Mouse (Mus musculus): ENCODE results near the gene Ppp1r12b.

Gene Ppp1r12b

GRCm38 (mm10) chr1:134725276-134725675 lies 230.5 kb downstream of the Ppp1r12b start:
- DNase-seq (ENCODE audit: low read depth, low spot score), result peak; percentile 18

- DNase-seq (ENCODE audit: low read depth, low spot score), result no peak
Measured at GRCm38 (mm10) chr1:134722891-134723290, 232.9 kb downstream of the Ppp1r12b start.

- DNase-seq (ENCODE audit: low read depth, low spot score), result no peak
Measured at GRCm38 (mm10) chr1:134721486-134721885, 234.3 kb downstream of the Ppp1r12b start.

- no peak for DNase-seq (ENCODE audit: low read depth, low spot score)
Measured at GRCm38 (mm10) chr1:134719718-134720304, 235.9 kb downstream of the Ppp1r12b start.

- no peak for DNase-seq (ENCODE audit: low read depth, low spot score)
Measured at GRCm38 (mm10) chr1:134715092-134715491, 240.7 kb downstream of the Ppp1r12b start.

- no peak for DNase-seq (ENCODE audit: low read depth, low spot score)
Measured at GRCm38 (mm10) chr1:134714166-134714565, 241.6 kb downstream of the Ppp1r12b start.

GRCm38 (mm10) chr1:134713421-134713969 lies 242.2 kb downstream of the Ppp1r12b start:
- no peak for DNase-seq (ENCODE audit: low read depth, low spot score)

DNA sequence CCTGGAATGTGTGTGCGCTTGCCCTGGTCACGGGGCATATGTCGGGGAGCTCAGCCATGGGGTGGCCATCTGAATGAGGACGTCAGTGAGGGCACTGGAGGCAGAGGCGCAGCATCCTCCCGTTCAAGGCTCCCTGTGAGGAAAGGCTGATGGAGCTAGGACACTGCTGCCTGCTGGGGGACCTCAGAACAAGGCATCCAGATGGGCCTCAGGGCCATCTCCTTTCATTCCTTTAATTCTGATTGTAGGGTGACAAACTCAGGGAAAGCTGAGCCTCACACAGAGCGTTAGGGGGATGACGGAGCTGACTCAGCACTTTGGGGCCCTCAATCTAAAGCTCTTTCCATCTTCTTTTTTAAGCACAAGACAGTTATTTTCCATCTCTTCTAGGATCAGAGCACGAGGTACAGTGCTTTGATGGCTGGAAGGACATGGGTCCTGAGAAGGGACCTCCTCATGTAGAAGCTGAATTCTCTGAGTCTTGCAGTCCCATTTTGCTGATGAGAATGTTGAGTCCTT lies 242.9 kb downstream of the Ppp1r12b start:
- no peak for DNase-seq (ENCODE audit: low read depth, low spot score)

DNA sequence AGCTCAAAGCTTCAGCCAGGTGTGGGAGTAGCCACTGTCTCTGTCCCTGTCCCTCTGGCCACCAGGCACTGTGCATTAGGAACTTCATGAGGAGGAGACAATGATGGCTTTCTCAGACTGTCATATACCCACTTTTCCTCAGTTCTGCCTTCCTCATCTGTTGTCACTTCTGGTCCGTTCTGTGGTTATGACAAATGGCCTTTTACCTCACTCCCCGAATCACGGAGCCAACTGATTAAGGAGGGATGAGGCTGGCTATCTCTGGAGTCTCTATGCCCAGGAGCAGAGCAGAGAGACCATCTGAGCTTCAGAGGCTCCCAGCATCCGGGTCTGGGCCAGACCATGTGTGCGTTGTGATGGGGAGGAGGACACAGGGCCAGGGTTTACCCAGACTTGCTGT lies 244.1 kb downstream of the Ppp1r12b start:
- DNase-seq (ENCODE audit: low read depth, low spot score), result no peak

GRCm38 (mm10) chr1:134711061-134711460 lies 244.7 kb downstream of the Ppp1r12b start:
- DNase-seq (ENCODE audit: low read depth, low spot score), result no peak

- DNase-seq (ENCODE audit: low read depth, low spot score), result no peak
Measured at GRCm38 (mm10) chr1:134709411-134710306, 246.1 kb downstream of the Ppp1r12b start.

GRCm38 (mm10) chr1:134708801-134709385 lies 246.8 kb downstream of the Ppp1r12b start:
- DNase-seq (ENCODE audit: low read depth, low spot score), result peak; percentile 34

GRCm38 (mm10) chr1:134708274-134708673 lies 247.5 kb downstream of the Ppp1r12b start:
- no peak for DNase-seq (ENCODE audit: low read depth, low spot score)

DNA sequence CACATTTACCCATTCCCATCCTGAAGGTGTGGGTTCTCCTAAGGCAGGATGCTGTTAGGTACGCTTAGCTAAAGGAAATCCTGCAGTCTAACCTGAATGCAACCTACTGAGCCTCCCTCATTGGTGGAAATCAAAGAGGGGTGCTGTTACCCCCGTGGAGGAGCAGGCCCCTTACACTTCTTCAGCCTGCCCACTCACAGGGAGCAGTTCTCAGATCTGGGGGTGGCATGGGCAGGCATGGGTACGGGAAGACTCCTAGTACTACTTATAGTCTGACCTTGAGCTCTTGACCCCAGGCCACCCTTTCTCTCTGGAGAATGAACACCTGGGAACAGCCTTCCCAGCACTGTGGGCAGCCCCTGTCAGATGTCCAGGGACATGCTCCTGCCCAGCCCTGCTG lies 248.2 kb downstream of the Ppp1r12b start:
- DNase-seq (ENCODE audit: low read depth, low spot score), result no peak

- no peak for DNase-seq (ENCODE audit: low read depth, low spot score)
Measured at GRCm38 (mm10) chr1:134706549-134706948, 249.2 kb downstream of the Ppp1r12b start.
